Mouse (Mus musculus) heart, adult 8-10 months (tissue): Measurements from ENCODE around the gene Tm4sf5. TPM values are rescaled to one million over a fixed set of nuclear protein-coding genes. Genes with fewer than 3 reads are reported as not detected.

ENCODE experiments used
- DNase-seq: peaks from one replicate; pipeline ENCODE4 v3.0.0; 2022; ENCODE audit warnings: low spot score
- total RNA-seq, 4 experiments: library from RNA; stranded (reverse); gene quantifications; 2 replicates each; pipeline ENCODE4 v1.2.4; 2022

Gene Tm4sf5
- total RNA-seq, 4 experiments from 2014 or later: 0.49 to 2.2 (median 1.5) TPM

DNA sequence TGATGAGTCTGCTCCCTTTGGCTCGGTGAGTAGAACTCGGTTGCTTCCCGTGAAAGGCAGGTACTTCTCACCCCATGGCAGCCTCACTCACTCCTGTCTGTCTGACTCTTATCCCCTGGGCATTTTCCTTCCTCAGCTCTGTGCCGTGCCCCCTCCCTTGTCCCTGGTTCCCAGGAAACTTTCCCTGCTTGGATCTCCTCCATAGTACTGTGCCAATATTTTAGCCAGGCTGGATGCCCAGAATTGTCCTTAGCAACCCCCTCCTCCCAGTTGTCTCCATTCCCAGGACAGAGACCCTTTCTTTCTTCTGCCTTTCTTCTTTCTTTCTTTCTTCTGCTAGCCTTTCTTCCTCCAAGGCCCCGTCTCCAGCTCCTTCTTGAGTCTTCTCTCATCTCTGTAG lies 36.4 kb downstream of the Tm4sf5 start:
- DNase-seq: no peak

DNA sequence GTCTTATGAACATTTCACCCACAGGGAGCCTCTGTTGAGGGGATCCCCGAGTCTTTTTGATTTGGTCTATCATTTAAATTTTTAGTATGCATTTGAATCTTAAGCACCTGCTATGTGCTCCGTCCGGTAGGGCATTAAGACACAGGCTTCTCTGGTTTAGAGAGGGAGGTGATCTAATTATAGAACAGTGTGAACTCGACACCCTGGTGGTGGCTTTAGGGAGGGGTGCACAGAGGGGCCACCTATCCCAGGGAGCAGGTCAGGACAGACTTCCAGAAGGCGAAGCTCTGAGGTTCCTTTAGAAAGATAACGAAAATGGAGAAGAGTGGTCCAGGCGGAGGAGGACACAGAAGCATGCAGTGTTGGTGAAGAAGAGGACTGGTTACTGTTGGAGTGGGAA lies 39.5 kb downstream of the Tm4sf5 start:
- DNase-seq: no peak

- no peak for DNase-seq
These were observed 46.5 kb downstream of the Tm4sf5 start for GRCm38 (mm10) chr11:70551526-70551925.

DNA sequence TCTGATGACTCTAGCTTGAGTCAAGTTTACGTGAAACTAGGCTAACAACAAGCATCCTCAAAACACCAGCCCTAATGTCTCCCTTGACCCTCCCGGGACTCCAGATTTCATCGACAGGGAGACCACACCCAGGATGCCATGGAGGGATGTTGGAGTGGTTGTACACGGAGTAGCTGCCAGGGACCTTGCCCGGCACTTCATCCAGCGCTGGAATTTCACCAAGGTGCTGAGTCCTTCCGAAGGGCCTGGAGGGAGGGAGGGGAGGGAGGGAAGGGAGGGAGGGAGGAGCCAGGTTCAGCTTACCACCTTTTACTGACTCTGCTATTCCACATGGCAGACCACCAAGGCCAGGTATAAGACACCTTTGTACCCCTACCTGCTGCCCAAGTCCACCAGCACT lies 48.9 kb downstream of the Tm4sf5 start:
- DNase-seq: no peak

DNA sequence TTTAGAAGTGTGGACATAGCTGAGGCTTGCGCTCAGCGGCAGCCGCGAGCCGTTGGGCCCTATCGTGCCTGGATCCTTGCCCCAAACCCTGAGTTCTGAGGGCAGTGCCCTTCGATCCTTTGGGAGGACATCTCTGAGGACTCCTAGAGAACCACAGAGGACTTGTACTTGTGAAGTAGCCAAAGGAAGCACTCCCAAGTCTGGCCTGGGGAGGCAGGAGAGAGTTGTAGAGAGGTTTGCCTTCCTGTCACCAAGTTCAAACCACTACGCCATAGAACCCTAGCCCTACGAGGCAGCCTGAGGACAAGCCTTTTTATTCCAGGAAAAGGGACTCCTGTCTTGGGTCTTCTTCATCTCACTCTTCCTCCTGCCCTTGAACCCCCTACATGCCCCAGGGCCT lies 52.5 kb downstream of the Tm4sf5 start:
- no peak for DNase-seq

Other genes starting within 250 kb of the Tm4sf5 start
- 1 to 10 TPM; 2.6 to 4.0 (median 3.1) TPM for gene Alox12, start 249.9 kb upstream of the Tm4sf5 start, total RNA-seq
- gene Alox12e, start 182.6 kb upstream of the Tm4sf5 start, total RNA-seq: not detected
- gene Alox15, start 153.2 kb upstream of the Tm4sf5 start, total RNA-seq: 10 to 100 TPM in 1 of 4 experiments, 1 to 10 TPM in 1, under 1 TPM in 2; 0.25 to 79.7 (median 1.2) TPM
- 10 to 100 TPM; 19.1 to 23.0 (median 20.6) TPM for gene Pelp1, start 95.2 kb upstream of the Tm4sf5 start, total RNA-seq
- 10 to 100 TPM in 2 of 4 experiments, 1 to 10 TPM in 2; 9.0 to 10.9 (median 9.9) TPM for gene Arrb2, start 72.6 kb upstream of the Tm4sf5 start, total RNA-seq
- gene Med11, start 53.3 kb upstream of the Tm4sf5 start, total RNA-seq: 10 to 100 TPM in 1 of 4 experiments, 1 to 10 TPM in 3; 5.9 to 10.6 (median 6.9) TPM
- 1 to 10 TPM; 1.1 to 2.7 (median 1.9) TPM for gene Zmynd15, start 45.8 kb upstream of the Tm4sf5 start, total RNA-seq
- gene Cxcl16, start 45.3 kb upstream of the Tm4sf5 start, total RNA-seq: 10 to 100 TPM in 1 of 4 experiments, 1 to 10 TPM in 3; 8.4 to 10.3 (median 9.6) TPM
- gene Vmo1, start 9.4 kb downstream of the Tm4sf5 start, total RNA-seq: not detected
- gene Gltpd2, start 14.0 kb downstream of the Tm4sf5 start, total RNA-seq: not detected
- 100 to 1,000 TPM; 218 to 249 (median 234) TPM for gene Psmb6, start 20.1 kb downstream of the Tm4sf5 start, total RNA-seq
- gene Gm40193, start 27.7 kb downstream of the Tm4sf5 start, total RNA-seq: not detected
- 1 to 10 TPM; 6.2 to 8.6 (median 8.2) TPM for gene Pld2, start 34.8 kb downstream of the Tm4sf5 start, total RNA-seq
- 10 to 100 TPM; 47.8 to 52.8 (median 49.4) TPM for gene Mink1, start 57.6 kb downstream of the Tm4sf5 start, total RNA-seq
- gene 4930544D05Rik, start 110.6 kb downstream of the Tm4sf5 start, total RNA-seq: not detected
- gene Chrne, start 114.0 kb downstream of the Tm4sf5 start, total RNA-seq: not detected
- under 1 TPM; 0.31 to 0.55 (median 0.54) TPM for gene Gp1ba, start 133.9 kb downstream of the Tm4sf5 start, total RNA-seq
- gene Rnf167, start 142.0 kb downstream of the Tm4sf5 start, total RNA-seq: 10 to 100 TPM; 53.0 to 67.3 (median 58.7) TPM
- gene Slc25a11, start 142.2 kb downstream of the Tm4sf5 start, total RNA-seq: 100 to 1,000 TPM; 640 to 724 (median 656) TPM
- gene Pfn1, start 149.4 kb downstream of the Tm4sf5 start, total RNA-seq: 100 to 1,000 TPM; 243 to 295 (median 274) TPM
- 1,000 to 10,000 TPM; 1,693 to 1,917 (median 1,770) TPM for gene Eno3, start 152.0 kb downstream of the Tm4sf5 start, total RNA-seq
- 100 to 1,000 TPM in 1 of 4 experiments, 10 to 100 TPM in 3; 89.6 to 119 (median 95.7) TPM for gene Spag7, start 164.2 kb downstream of the Tm4sf5 start, total RNA-seq
- 10 to 100 TPM; 32.4 to 41.1 (median 34.2) TPM for gene Camta2, start 182.9 kb downstream of the Tm4sf5 start, total RNA-seq
- 1 to 10 TPM; 5.1 to 6.7 (median 5.6) TPM for gene Inca1, start 194.9 kb downstream of the Tm4sf5 start, total RNA-seq
- gene Kif1c, start 195.3 kb downstream of the Tm4sf5 start, total RNA-seq: 100 to 1,000 TPM; 456 to 555 (median 507) TPM